Comparison of ENCODE assay signal across 7 mouse cellular contexts in genomic region chr2:117180250-117180885, GRCm38 (mm10). TPM values are rescaled to one million over a fixed set of nuclear protein-coding genes. Genes with fewer than 3 reads are reported as not detected.
DNase-seq lines count a peak whose midpoint lies in the region; ATAC-seq and TF ChIP-seq lines count a peak whose summit lies in the region.

No protein-coding gene starts in this region.

- no peak overlapping the region for H3K4me2 ChIP-seq in intestine, postnatal 0 days (replicated peaks; ENCODE audit: low read depth)
- no peak overlapping the region for H3K4me2 ChIP-seq in midbrain, embryonic 13.5 days (replicated peaks)

- TF ChIP-seq CTCF in intestine, postnatal 0 days (IDR thresholded peaks at IDR 0.05; ENCODE audit: low read depth): peak; percentile 98
- peak; percentile 98 for TF ChIP-seq CTCF in small intestine, adult 2 months (IDR thresholded peaks at IDR 0.05; ENCODE audit: extremely low read depth, insufficient read length, insufficient replicate concordance, low read depth, low read length)

- no peak overlapping the region for H3K9ac ChIP-seq in intestine, postnatal 0 days (ENCODE audit: low read depth, low read length)
- H3K9ac ChIP-seq in midbrain, embryonic 13.5 days (replicated peaks): no peak overlapping the region

- 37% methylated on average over 7 of the region's 7 CpGs for WGBS in intestine, postnatal 0 days
- 34% methylated on average over 7 of the region's 7 CpGs for whole genome bisulfite sequencing in midbrain, embryonic 13.5 days
- WGBS in small intestine, adult 2 months: 41% methylated on average over 7 of the region's 7 CpGs

- H3K27me3 ChIP-seq in intestine, postnatal 0 days (replicated peaks; ENCODE audit: control insufficient read depth, insufficient read depth, low read length): no peaks in the 10 kb centered on the region
- H3K27me3 ChIP-seq in midbrain, embryonic 13.5 days: no peaks in the 10 kb centered on the region
- no peaks in the 10 kb centered on the region for H3K27me3 ChIP-seq in small intestine, adult 2 months (ENCODE audit: control insufficient read depth, insufficient read depth, low read length)

- no peaks in the 10 kb centered on the region for H3K9me3 ChIP-seq in intestine, postnatal 0 days (ENCODE audit: control insufficient read depth)
- no peaks in the 10 kb centered on the region for H3K9me3 ChIP-seq in midbrain, embryonic 13.5 days

- no peak overlapping the region for H3K27ac ChIP-seq in intestine, postnatal 0 days (ENCODE audit: low read depth, low read length)
- no peak overlapping the region for H3K27ac ChIP-seq in midbrain, embryonic 13.5 days
- H3K27ac ChIP-seq in small intestine, adult 2 months (ENCODE audit: insufficient read depth, low read depth, low read length): no peak overlapping the region

- intact Hi-C loops in left cerebral cortex, postnatal 36 days (cut with DNase I): loop anchor here (1.0 to 2.0 kb wide), 3 partner anchors 50 to 280 kb away; no protein-coding TSS in a partner anchor

- H3K36me3 ChIP-seq in intestine, postnatal 0 days (ENCODE audit: control insufficient read depth, insufficient read depth): peaks cover 20% of the 10 kb centered on the region
- H3K36me3 ChIP-seq in midbrain, embryonic 13.5 days: peaks cover 32% of the 10 kb centered on the region
- H3K36me3 ChIP-seq in small intestine, adult 2 months (ENCODE audit: control insufficient read depth, insufficient read depth, low read length): peaks cover 14% of the 10 kb centered on the region; the same call in 1 of the 2 replicates

- DNase-seq in adrenal gland, adult (ENCODE audit: inconsistent age in 2 of 2, low spot score in 1 of 2): peak; percentile 84 to 95
- peak; percentile 47 to 63 for DNase-seq in gastrocnemius, adult 8-10 months (ENCODE audit: low spot score in 2 of 2)
- peak; percentile 77 to 83 for DNase-seq in left cerebral cortex, postnatal 36 days (ENCODE audit: low spot score in 2 of 2)

- no peaks in the 10 kb centered on the region for H3K4me1 ChIP-seq in intestine, postnatal 0 days (replicated peaks; ENCODE audit: control insufficient read depth, insufficient read depth, low read length)
- H3K4me1 ChIP-seq in midbrain, embryonic 13.5 days (replicated peaks): no peaks in the 10 kb centered on the region
- H3K4me1 ChIP-seq in small intestine, adult 2 months (ENCODE audit: control insufficient read depth, insufficient read depth, insufficient read length, low read length): peaks cover 5% of the 10 kb centered on the region

- no peak overlapping the region for H3K4me3 ChIP-seq in intestine, postnatal 0 days (ENCODE audit: low read depth, low read length)
- H3K4me3 ChIP-seq in midbrain, embryonic 13.5 days (replicated peaks): no peak overlapping the region
- H3K4me3 ChIP-seq in small intestine, adult 2 months (ENCODE audit: low read depth, low read length): no peak overlapping the region

- no peak for TF ChIP-seq POLR2A in small intestine, adult 2 months (IDR thresholded peaks at IDR 0.05; ENCODE audit: low read depth, low read length)

- peak; percentile 98 for ATAC-seq in common myeloid progenitor, adult 5-6 weeks (replicated peaks; ENCODE audit: low read depth, poor library complexity, severe bottlenecking)
- ATAC-seq in intestine, postnatal 0 days: peak; percentile 36; the same call in 1 of the 2 replicates
- peak; percentile 89 for ATAC-seq in midbrain, embryonic 13.5 days

RNA-seq across cellular contexts. Expression of gene Spred1, which starts 59.2 kb away (rescaled TPM):
- total RNA-seq in common myeloid progenitor, adult 5-6 weeks (2017): 44.4 and 47.9 TPM in 2 replicates
- 1 to 10 TPM; 4.4 to 6.0 (median 5.2) TPM for total RNA-seq in gastrocnemius, adult 8-10 months (2022)
- polyA plus RNA-seq in intestine, postnatal 0 days (2015; fragmentation: Nextera tagmentation; extraction: Ambion mirVana): 5.1 and 5.7 TPM in 2 replicates
- 100 to 1,000 TPM; 121 to 162 TPM for total RNA-seq in left cerebral cortex, postnatal 36 days (2021)
- 7.4 and 7.9 TPM in 2 replicates for polyA plus RNA-seq in midbrain, embryonic 13.5 days (2015; fragmentation: Nextera tagmentation; extraction: Ambion mirVana)
- polyA plus RNA-seq in small intestine, adult 2 months (2012; rRNA removed): 1.5 and 1.8 TPM in 2 replicates

Comparison
In these comparisons a context has a peak if more than half of its experiments do, and no peak if none do; other contexts are left out.
1. ATAC-seq: peak in every context shown above with its lines; median percentile 98 in common myeloid progenitor, adult 5-6 weeks; 89 in midbrain, embryonic 13.5 days; 36 in intestine, postnatal 0 days.